Mouse (Mus musculus): ENCODE measurements around the gene Mettl5. TPM values are rescaled to one million over a fixed set of nuclear protein-coding genes. Genes with fewer than 3 reads are reported as not detected.

Mettl5 gene
- polyA plus RNA-seq, 1 experiment, result 54.5 TPM

GRCm38 (mm10) chr2:69862117-69862657 lies 23.2 kb downstream of the Mettl5 start:
- TF ChIP-seq POLR2A (IDR thresholded peaks at IDR 0.05; ENCODE audit: insufficient read depth, low read length), result no peak
- no peak overlapping the region for H3K27ac ChIP-seq (ENCODE audit: insufficient read depth, low read length)
- H3K4me3 ChIP-seq (ENCODE audit: low read depth, low read length), result peak overlapping the region; percentile 98

DNA sequence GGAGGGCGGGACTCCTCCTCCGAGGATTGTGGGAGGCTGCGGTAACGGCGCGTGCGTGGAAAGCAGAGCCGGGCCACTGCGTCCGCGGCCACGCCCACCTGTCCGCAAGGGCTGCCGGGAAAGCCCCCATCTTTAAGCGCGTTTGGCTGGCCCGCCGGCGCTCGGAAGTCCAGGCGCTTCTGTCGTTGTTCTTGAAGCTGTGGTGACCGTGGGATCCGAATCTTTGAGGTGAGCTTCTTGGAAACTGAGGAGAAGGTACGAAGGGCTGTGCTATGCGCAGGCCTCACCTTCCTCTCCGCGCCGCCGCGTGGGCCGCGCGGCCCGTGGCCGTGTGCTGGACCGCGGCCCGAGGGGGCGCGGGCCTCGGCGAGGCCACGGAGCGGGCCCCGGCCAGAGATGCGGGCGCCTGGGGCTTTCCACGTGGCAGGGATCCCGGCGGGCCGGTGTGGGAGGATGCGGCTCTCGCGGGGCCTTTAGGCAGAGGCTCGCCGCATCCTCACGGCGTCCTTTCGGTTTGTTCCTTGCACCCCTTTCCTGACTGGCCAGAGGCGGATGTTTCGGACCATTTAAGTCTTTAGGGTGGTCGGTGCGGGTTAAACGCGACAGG lies 23.8 kb downstream of the Mettl5 start, which contains the start of gene Ssb:
Gene Ssb, plus strand, starts transcription at position 78 of the 607 bp plus-strand sequence.
- TF ChIP-seq EP300 (IDR thresholded peaks at IDR 0.05; ENCODE audit: insufficient read depth, low read depth, low read length) (no peak), POLR2A (IDR thresholded peaks at IDR 0.05; ENCODE audit: insufficient read depth, low read length) (peak; percentile 70)
- peak within 1 kb of the TSS; percentile 97 for H3K9ac ChIP-seq (ENCODE audit: low read depth, poor library complexity, severe bottlenecking)
- H3K27me3 ChIP-seq (ENCODE audit: control insufficient read depth, insufficient read depth, low read length, poor library complexity, severe bottlenecking), result no peaks in the 10 kb centered on the region
- H3K4me1 ChIP-seq (ENCODE audit: control insufficient read depth, insufficient read depth, low read length), result no peaks in the 10 kb centered on the region
- H3K9me3 ChIP-seq (replicated peaks; ENCODE audit: control insufficient read depth, insufficient read depth, low read length, poor library complexity, severe bottlenecking), result no peaks in the 10 kb centered on the region
- peaks cover 19% of the 10 kb centered on the region for H3K36me3 ChIP-seq (ENCODE audit: control insufficient read depth, insufficient read depth, low read length, poor library complexity, severe bottlenecking)
- H3K27ac ChIP-seq (ENCODE audit: insufficient read depth, low read length), result peak within 1 kb of the TSS; percentile 84
- H3K4me3 ChIP-seq (ENCODE audit: low read depth, low read length), result peak within 1 kb of the TSS; percentile 98

More at GRCm38 (mm10) chr2:69862117-69862657, 23.2 kb downstream of the Mettl5 start:
- Histone ChIP-seq H3K36me3 (ENCODE audit: control insufficient read depth, insufficient read depth, low read length, poor library complexity, severe bottlenecking) (peaks cover 23% of the 10 kb centered on the region), H3K4me1 (ENCODE audit: control insufficient read depth, insufficient read depth, low read length) (no peaks in the 10 kb centered on the region), H3K9ac (ENCODE audit: low read depth, poor library complexity, severe bottlenecking) (peak overlapping the region; percentile 97), H3K9me3 (replicated peaks; ENCODE audit: control insufficient read depth, insufficient read depth, low read length, poor library complexity, severe bottlenecking) (no peaks in the 10 kb centered on the region), H3K27me3 (ENCODE audit: control insufficient read depth, insufficient read depth, low read length, poor library complexity, severe bottlenecking) (no peaks in the 10 kb centered on the region)

- H3K27ac ChIP-seq (ENCODE audit: insufficient read depth, low read length), result peak overlapping the region; percentile 84
- H3K27me3 ChIP-seq (ENCODE audit: control insufficient read depth, insufficient read depth, low read length, poor library complexity, severe bottlenecking), result no peaks in the 10 kb centered on the region
These were observed 24.4 kb downstream of the Mettl5 start for GRCm38 (mm10) chr2:69860972-69861452.

GRCm38 (mm10) chr2:69857882-69858281 lies 27.5 kb downstream of the Mettl5 start:
- Histone ChIP-seq H3K27me3 (ENCODE audit: control insufficient read depth, insufficient read depth, low read length, poor library complexity, severe bottlenecking) (no peaks in the 10 kb centered on the region), H3K4me1 (ENCODE audit: control insufficient read depth, insufficient read depth, low read length) (no peaks in the 10 kb centered on the region)

More at GRCm38 (mm10) chr2:69860972-69861452, 24.4 kb downstream of the Mettl5 start:
- peak overlapping the region; percentile 77 for H3K4me3 ChIP-seq (ENCODE audit: low read depth, low read length)
- TF ChIP-seq POLR2A (IDR thresholded peaks at IDR 0.05; ENCODE audit: insufficient read depth, low read length) (no peak), CTCF (IDR thresholded peaks at IDR 0.05; ENCODE audit: low read depth, low read length) (no peak), EP300 (IDR thresholded peaks at IDR 0.05; ENCODE audit: insufficient read depth, low read depth, low read length) (no peak)
- H3K36me3 ChIP-seq (ENCODE audit: control insufficient read depth, insufficient read depth, low read length, poor library complexity, severe bottlenecking), result peaks cover 13% of the 10 kb centered on the region
- H3K4me1 ChIP-seq (ENCODE audit: control insufficient read depth, insufficient read depth, low read length), result no peaks in the 10 kb centered on the region
- H3K9me3 ChIP-seq (replicated peaks; ENCODE audit: control insufficient read depth, insufficient read depth, low read length, poor library complexity, severe bottlenecking), result no peaks in the 10 kb centered on the region
- H3K9ac ChIP-seq (ENCODE audit: low read depth, poor library complexity, severe bottlenecking), result peak overlapping the region; percentile 97

GRCm38 (mm10) chr2:69856392-69856791 lies 29.0 kb downstream of the Mettl5 start:
- Histone ChIP-seq H3K9ac (ENCODE audit: low read depth, poor library complexity, severe bottlenecking) (no peak overlapping the region), H3K27me3 (ENCODE audit: control insufficient read depth, insufficient read depth, low read length, poor library complexity, severe bottlenecking) (no peaks in the 10 kb centered on the region), H3K9me3 (replicated peaks; ENCODE audit: control insufficient read depth, insufficient read depth, low read length, poor library complexity, severe bottlenecking) (no peaks in the 10 kb centered on the region), H3K27ac (ENCODE audit: insufficient read depth, low read length) (no peak overlapping the region), H3K36me3 (ENCODE audit: control insufficient read depth, insufficient read depth, low read length, poor library complexity, severe bottlenecking) (no peaks in the 10 kb centered on the region), H3K4me1 (ENCODE audit: control insufficient read depth, insufficient read depth, low read length) (no peaks in the 10 kb centered on the region), H3K4me3 (ENCODE audit: low read depth, low read length) (no peak overlapping the region)
- TF ChIP-seq POLR2A (IDR thresholded peaks at IDR 0.05; ENCODE audit: insufficient read depth, low read length) (no peak), CTCF (IDR thresholded peaks at IDR 0.05; ENCODE audit: low read depth, low read length) (no peak), EP300 (IDR thresholded peaks at IDR 0.05; ENCODE audit: insufficient read depth, low read depth, low read length) (no peak)

More at GRCm38 (mm10) chr2:69857882-69858281, 27.5 kb downstream of the Mettl5 start:
- Histone ChIP-seq H3K4me3 (ENCODE audit: low read depth, low read length) (no peak overlapping the region), H3K36me3 (ENCODE audit: control insufficient read depth, insufficient read depth, low read length, poor library complexity, severe bottlenecking) (no peaks in the 10 kb centered on the region), H3K9me3 (replicated peaks; ENCODE audit: control insufficient read depth, insufficient read depth, low read length, poor library complexity, severe bottlenecking) (no peaks in the 10 kb centered on the region), H3K27ac (ENCODE audit: insufficient read depth, low read length) (no peak overlapping the region), H3K9ac (ENCODE audit: low read depth, poor library complexity, severe bottlenecking) (no peak overlapping the region)
- TF ChIP-seq CTCF (IDR thresholded peaks at IDR 0.05; ENCODE audit: low read depth, low read length), result peak; percentile 33
- TF ChIP-seq EP300 (IDR thresholded peaks at IDR 0.05; ENCODE audit: insufficient read depth, low read depth, low read length), result no peak

DNA sequence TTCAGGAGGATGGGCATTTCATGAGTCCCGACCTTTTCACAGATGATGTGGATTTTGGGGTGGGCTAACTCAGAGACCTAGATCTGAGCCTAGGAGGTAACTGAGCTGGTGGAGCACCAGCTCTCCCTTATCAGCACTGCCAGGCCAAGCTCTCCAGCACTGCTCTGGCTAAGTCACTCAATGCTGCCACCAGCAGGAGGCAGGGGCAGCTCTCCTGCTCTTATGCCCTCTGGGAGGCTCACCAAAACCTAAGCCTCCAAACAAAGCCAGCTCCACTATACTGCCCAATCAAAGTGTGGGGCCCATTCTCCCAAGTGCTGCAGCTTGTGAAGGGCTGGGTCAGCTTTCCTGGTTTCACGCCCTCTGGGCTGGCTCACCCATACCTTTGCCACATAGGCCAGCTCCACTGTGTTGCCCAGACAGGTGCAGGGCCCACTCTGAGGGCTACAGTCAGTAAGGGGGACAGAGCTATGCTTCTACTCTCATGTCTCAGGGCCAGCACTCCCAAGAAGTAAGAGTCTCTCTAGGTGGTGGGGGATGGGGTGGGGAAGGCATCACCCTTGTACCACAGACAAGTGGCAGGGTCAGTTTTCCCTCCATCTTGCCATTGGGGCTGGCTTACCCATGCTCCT lies 33.9 kb downstream of the Mettl5 start:
- Histone ChIP-seq H3K36me3 (ENCODE audit: control insufficient read depth, insufficient read depth, low read length, poor library complexity, severe bottlenecking) (no peaks in the 10 kb centered on the region), H3K27ac (ENCODE audit: insufficient read depth, low read length) (no peak overlapping the region), H3K9ac (ENCODE audit: low read depth, poor library complexity, severe bottlenecking) (no peak overlapping the region), H3K27me3 (ENCODE audit: control insufficient read depth, insufficient read depth, low read length, poor library complexity, severe bottlenecking) (no peaks in the 10 kb centered on the region), H3K9me3 (replicated peaks; ENCODE audit: control insufficient read depth, insufficient read depth, low read length, poor library complexity, severe bottlenecking) (no peaks in the 10 kb centered on the region), H3K4me3 (ENCODE audit: low read depth, low read length) (no peak overlapping the region), H3K4me1 (ENCODE audit: control insufficient read depth, insufficient read depth, low read length) (no peaks in the 10 kb centered on the region)
- no peak for TF ChIP-seq EP300 (IDR thresholded peaks at IDR 0.05; ENCODE audit: insufficient read depth, low read depth, low read length)
- TF ChIP-seq CTCF (IDR thresholded peaks at IDR 0.05; ENCODE audit: low read depth, low read length), result no peak
- TF ChIP-seq POLR2A (IDR thresholded peaks at IDR 0.05; ENCODE audit: insufficient read depth, low read length), result no peak

All from ES-Bruce4 (cell line).